Mouse (Mus musculus): ENCODE data around the gene Kcnk1. TPM values are rescaled to one million over a fixed set of nuclear protein-coding genes. Genes with fewer than 3 reads are reported as not detected.
A peak's percentile ranks its signal among the peaks of the same experiment; 100 is the strongest.

The Kcnk1 gene
- total RNA-seq, 2 experiments from 2014 or later, result 102 TPM

DNA sequence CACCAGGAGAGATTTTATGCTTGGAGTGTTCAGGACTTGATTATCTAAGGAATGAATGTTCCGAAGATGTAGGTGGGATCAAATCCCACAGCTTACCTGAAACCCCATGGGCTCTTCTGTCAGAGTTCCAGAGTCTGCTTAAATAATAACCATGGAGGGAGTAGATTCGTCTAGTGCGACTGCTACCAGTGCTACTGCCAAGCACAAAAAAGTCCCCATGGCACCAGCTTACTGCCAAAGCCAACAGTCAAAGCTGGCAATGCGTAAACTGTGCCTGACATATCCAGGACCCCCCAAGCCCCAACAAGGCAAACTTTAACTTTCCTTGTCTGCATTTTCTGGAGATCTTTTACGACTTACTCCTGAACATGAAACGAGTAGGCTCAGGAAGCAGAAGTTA, 32.5 kb downstream of the Kcnk1 start:
- intact Hi-C loops (cut with DNase I), result no loop called here
- DNase-seq (ENCODE audit: low spot score in 2 of 2), result no peak

DNA sequence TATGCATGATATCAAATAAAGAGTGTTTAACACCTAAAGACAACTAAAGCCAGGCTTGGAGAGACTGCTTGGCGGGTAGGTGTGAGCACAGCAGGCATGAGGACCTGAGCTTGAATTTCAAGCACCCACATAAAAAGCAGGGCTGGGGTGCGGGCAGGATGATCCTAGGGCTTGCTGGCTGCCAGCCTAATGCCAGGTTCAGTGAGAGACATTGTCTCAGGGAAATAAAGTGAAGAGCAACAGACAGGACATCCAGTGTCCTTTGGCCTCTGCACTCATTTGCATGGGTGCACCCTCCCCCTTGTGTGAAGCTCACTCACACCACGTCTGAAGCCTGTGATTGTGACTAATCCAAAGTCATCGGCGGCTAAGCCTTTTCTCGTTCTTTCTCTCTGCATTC, 34.0 kb downstream of the Kcnk1 start:
- no peak for DNase-seq (ENCODE audit: low spot score in 2 of 2)
- intact Hi-C loops (cut with DNase I), result no loop called here

DNA sequence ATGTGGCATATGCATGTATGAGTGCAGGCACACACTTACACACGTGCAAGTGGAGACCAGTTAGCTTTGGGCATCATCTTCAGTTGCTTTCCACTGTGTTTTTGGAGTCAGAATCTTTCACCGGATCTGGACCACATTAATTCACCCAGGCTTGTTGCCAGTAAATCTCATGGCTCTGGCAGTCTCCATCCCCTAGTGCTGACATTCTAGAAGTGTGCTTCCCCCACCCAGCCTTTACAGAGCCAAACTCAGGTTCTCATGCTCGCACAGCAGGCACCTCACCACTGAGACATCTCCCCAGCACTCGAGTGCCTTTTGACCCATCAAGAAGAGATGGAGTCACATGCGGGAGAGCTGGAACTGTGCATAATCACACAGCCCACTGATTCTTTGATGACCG, 37.8 kb downstream of the Kcnk1 start:
- intact Hi-C loops (cut with DNase I), result no loop called here
- DNase-seq (ENCODE audit: low spot score in 2 of 2), result no peak

DNA sequence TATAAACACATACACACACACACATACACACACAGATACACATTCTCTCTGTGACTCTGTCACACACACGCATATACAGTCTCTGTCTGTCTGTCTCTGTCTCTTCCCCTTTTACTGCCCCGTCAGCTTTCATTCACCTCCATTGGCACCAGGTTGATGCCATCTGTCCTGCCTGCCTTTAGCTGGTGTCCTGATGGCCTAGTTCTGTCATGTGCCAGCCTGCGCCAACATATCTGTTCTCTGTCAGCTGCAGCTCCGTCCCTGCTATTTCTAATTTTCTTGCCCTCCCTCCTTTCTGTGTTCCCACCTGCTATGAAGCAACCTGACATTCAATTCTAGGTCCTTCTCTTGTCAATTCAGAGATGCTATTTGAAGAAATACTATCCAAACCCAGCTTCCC, 40.1 kb downstream of the Kcnk1 start:
- intact Hi-C loops (cut with DNase I), result no loop called here
- no peak for DNase-seq (ENCODE audit: low spot score in 2 of 2)

DNA sequence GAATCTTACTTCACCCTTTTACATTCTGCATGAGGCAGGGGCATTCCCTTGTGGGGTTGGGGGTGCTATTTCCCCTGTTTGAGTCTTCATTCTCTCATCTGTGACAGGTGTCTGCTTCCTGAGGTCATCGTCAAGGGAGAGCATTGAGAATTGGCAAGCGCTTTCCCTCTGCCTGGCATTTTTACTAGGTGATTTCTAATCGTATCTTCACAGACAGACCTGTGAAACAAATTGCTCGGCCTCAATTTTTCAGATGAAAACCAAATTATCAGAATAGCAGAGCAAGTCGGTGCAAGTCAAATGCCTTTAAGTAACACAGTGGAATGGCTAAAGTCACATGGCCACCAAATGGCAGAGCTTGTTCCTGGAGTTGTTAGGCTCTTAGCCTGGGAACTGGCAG, 41.4 kb downstream of the Kcnk1 start:
- intact Hi-C loops (cut with DNase I), result no loop called here
- no peak for DNase-seq (ENCODE audit: low spot score in 2 of 2)

DNA sequence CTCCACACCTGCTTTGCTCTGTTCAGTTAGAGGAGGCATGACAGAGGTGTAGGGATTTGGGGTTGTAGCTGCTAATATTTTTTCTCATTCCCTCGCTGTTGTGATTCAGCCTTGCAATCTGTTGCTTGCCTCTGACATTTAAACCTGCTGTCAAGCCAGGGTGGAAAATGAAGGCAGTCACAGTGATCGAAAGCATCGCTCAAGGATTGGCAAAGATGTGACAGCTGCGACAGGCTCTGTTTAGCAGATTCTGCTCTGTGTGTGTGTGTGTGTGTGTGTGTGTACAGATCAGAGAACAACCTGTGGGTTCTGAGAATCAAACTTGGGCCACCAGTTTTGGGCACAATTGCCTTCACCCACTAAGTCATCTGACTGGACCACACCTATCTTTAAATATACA, 50.8 kb downstream of the Kcnk1 start:
- DNase-seq (ENCODE audit: low spot score in 2 of 2), result no peak
- intact Hi-C loops (cut with DNase I), result no loop called here

DNA sequence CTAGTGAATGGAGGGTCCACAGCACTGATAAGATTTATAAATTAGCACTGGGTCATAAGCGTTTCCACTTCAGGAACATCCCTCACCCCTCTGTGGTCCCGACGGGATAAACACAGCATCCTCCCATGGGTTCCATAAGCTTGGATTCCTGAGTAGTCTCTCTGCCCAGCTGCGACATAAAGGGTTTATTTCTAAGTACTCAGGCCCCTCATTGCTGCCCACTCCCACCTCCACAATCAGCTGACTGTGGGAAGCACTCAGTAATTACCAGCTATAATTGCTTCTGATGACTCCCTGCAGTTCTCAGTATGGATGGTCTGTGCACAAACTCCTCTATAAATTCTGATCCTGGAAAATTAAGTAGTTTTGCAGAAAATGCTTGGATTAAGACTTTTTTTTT, 58.9 kb downstream of the Kcnk1 start:
- no peak for DNase-seq (ENCODE audit: low spot score in 2 of 2)
- intact Hi-C loops (cut with DNase I), result no loop called here

DNA sequence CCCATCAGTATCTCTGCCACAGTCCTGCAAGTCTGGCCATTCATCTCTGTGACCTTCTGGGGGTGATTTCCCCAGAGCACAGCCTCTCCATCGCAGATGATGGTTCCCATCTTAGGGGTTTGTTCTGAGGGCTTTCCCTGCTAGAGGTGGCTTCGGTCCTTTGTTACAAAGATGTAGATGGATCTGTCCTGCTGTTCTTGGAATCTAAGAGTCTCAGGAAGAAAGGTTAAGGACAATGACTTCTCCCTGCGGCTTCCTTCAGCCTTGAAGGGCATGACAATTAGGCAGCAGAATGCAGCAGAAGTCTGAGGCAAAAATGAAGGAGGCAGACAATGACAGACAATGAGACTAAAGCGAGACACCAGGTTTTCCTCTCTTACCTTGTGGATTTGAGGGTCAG, 63.9 kb downstream of the Kcnk1 start:
- no peak for DNase-seq (ENCODE audit: low spot score in 2 of 2)
- intact Hi-C loops (cut with DNase I), result no loop called here

DNA sequence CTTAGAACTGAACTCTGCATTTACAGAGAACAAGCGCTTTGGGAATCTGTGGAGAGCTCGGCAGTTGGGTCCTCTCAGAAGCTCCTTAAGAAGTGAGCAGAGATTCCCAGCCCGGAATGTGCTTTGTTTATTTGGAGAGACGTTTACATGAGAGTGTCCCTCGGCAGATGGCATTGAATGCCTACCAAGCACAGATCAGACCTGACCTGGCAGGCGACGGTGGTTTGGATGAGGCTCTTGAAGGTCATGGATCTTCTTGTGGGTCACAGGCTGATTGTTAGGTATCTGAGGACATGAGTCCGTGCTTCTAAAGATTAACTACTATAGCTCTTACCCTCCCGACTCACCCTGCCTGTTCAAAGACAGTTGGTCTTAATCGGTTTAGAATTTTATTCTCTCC, 67.9 kb downstream of the Kcnk1 start:
- no peak for DNase-seq (ENCODE audit: low spot score in 2 of 2)
- intact Hi-C loops (cut with DNase I), result no loop called here

DNA sequence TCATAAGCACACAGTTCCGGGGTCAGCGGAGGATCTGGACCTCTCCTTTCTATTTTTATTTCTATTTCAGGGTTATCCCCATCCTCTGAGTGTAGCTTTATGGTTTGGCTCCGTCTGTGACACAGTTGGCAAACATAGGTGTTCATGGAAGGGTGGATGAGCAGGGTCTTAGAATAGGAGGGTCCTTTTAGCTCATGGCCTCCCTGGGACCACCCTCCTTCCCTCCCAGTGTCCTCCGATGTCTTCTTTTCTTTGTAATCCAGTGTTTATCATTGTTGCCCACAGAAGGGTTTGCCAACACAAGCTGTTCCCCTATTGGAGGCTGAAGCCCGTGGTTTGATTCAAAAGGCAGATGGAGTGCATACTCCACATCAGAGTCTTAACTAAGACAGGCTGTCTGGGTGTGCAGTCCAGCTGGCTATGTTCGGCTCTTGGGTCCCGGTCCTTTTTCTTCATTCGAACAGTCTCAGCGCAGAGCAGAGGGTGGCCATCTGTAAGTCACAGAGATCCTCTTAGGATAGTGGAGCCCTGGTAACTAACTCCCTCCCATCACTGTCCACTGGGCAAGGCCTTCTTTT, 69.0 kb downstream of the Kcnk1 start:
- DNase-seq (ENCODE audit: low spot score in 2 of 2), result no peak
- intact Hi-C loops (cut with DNase I), result no loop called here

DNA sequence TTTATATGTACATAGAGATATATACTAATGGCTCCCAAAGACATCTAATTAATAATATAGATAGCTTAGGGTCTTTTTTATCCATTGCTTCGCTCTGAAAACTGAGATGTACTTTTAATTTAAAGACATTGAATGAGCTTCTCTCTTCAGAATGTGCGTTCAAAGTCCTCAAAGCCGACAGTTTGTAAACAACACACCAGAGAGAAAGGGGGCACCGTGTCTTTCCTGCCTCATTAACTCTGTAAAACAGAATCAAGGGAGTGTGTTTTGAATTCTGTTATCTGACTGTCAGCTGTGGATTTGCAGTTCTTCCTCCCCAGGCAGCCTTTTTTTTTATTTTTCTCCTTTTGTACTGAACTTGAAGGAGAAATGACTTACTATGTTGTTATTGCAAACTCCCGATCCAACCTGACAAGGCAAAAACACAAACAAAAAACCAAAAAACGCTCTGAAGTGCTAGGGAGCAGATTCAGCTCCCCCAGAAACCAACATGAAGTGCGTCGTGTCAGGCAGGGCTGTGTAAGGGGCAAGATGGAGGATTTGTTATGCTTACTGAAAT, 69.7 kb downstream of the Kcnk1 start:
- no peak for DNase-seq (ENCODE audit: low spot score in 2 of 2)
- intact Hi-C loops (cut with DNase I), result no loop called here

DNA sequence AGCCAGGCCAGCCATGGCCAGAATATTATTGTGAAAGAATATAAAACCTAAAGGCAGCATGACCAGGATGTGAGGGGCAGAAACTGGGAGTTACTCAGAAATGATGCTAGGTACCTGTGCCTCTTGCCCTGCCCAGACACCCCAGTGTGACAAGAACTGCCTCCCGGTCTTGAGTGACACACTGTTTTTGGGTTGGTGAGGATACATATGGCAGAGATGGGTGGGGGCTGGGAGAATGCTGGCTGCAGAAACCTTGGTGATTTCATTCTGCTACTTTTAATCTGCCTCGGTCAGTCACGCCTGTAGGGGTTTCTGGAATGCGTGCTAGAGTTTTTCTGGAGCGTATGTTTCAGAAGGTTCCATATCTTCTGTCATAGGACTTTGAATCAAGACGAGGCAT, 72.3 kb downstream of the Kcnk1 start:
- DNase-seq (ENCODE audit: low spot score in 2 of 2), result no peak
- intact Hi-C loops (cut with DNase I), result no loop called here

DNA sequence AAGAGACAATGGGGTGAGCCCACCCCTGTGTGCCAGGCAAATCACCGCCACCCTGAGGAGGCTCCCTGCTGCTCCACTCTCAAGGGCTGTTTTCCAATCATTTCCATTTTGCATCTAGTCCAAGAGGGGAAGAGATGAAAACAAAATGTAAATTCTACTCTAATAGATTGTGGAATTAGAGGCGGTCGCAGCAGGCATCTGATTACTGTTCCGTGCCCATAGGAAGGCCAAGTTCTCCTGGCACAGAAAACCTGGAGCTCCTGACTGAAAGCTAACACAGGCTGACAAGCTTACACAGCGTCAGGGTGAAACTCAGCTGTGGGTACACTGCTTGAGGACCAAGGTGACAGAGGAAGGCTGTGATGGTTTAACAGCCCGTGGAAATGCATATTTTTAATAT, 73.2 kb downstream of the Kcnk1 start:
- intact Hi-C loops (cut with DNase I), result no loop called here
- DNase-seq (ENCODE audit: low spot score in 2 of 2), result no peak

DNA sequence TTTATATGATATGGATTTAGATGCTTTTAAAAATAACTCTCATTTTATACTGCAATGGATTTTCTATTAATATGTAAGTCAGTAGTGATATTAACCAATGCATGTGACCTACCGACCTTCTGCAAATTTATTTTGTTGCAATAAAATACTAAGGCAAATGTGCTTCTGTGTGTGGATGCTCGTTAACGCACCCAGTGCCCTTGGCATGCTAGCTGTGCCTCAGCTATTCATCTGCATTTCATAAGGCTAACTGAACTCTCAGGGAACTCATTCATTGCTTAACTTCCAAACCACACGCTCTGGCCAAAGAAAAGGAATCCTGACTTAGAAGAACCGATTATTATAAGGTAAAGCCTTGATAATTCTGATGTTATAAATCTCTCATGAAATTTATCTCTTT, 77.7 kb downstream of the Kcnk1 start:
- no peak for DNase-seq (ENCODE audit: low spot score in 2 of 2)
- intact Hi-C loops (cut with DNase I), result loop anchor here (5.0 kb wide), 1 partner anchor 75 kb away; the partner anchor contains the start of gene Kcnk1

DNA sequence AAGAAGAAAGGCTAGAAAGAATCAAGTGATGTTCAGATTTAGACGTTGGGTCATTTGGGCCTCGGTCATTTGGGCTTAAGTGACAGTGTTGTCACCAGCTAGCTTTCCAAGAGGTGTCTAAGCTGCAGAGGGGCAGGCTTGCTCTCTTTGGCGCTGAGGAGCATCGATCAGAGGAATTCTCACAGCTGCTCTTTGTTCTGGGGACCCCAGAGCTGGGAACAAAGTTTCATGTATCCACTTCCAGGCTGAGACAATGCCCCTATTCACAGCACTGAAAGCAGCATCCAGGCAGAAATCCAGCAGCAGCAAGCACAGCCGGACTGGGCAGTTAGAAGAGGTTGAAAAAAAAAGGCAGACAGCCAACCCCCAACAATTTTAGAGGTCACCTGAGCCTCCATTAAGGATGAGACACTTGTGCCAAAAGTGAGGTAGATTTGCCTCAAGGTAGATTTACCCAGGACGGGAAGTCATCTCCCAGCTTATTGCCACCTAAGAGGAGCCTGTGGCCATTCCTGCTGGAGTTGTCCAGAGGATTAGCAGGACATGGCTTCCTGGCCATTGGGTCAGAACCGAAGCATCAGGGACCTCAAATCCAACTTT, 78.3 kb downstream of the Kcnk1 start:
- DNase-seq (ENCODE audit: low spot score in 2 of 2), result peak in 1 of 2 experiments; percentile 57
- intact Hi-C loops (cut with DNase I), result loop anchor here (5.0 kb wide), 1 partner anchor 76 kb away; the partner anchor contains the start of gene Kcnk1

DNA sequence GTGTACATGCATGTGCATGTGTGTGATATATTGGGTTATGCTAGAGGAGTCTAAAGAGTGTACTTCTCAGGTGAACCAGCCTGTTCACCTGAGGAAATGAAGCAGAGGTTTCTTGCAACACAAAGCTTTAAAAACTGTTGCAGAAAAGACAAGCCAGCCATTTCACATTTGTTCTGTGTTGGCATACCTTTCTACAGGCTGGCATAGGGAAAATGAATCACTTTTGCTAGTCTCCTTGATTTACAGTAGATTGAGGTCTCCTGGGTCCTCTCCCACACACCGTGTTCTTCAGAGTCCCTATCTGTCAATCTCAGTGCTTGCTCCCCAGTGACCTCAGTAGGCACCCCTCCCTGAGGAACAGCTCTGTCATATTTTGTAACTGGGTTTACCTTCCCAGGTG, 79.1 kb downstream of the Kcnk1 start:
- intact Hi-C loops (cut with DNase I), result loop anchor here (5.0 kb wide), 1 partner anchor 77 kb away; the partner anchor contains the start of gene Kcnk1
- no peak for DNase-seq (ENCODE audit: low spot score in 2 of 2)

DNA sequence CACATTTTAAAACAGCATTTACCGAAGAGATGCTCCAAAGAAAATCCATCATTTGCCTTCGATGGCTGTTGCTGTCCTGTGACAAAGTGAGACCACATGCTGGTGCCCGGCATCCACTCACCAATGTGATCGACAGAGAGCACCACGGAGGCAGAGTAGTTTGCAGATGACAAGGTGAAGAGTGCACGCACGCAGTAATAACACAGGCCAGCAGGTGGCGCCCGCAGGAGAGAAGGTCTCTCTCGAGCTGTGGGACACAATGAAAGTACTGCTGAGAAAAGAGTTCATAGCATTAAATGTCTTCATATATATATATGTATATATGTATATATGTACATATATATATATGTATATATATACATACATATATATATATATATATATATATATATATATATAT, 80.4 kb downstream of the Kcnk1 start:
- intact Hi-C loops (cut with DNase I), result no loop called here
- peak; percentile 61 to 73 for DNase-seq (ENCODE audit: low spot score in 2 of 2)

Other genes with a start within 250 kb of the Kcnk1 start
- 10 to 100 TPM; 81.8 to 86.2 TPM for gene Pcnx2, start 96.9 kb upstream of the Kcnk1 start, total RNA-seq (2021)
- gene Map3k21, start 84.7 kb upstream of the Kcnk1 start, total RNA-seq (2021), result 1 to 10 TPM; 1.7 to 2.6 TPM